Mouse (Mus musculus): Measurements from ENCODE around the gene Prkca.

The Prkca gene

DNA sequence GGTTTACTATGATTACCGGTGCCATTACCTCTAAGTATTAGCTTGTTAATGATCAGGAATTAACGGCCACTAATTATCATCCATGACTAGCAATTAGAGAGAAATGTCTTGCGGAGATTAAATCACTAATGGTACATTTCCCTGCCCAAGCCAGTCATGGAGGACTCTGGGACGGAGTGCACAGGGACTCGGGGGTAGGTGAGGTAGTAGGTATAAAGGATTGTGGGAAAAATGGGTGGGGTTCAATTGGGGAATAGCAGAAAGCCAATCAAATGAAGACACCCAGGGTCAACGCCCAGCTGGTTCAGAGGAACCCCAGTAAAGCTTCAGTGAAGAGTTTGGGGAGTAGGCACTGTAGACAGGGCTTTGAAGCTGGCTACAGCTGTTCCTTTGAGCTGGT is 456.4 kb downstream of the Prkca start:
- CTCF ChIA-PET, result no interaction called here

All from spleen, embryonic (tissue).